Mouse (Mus musculus): Measurements from ENCODE around the gene Abhd12.

The Abhd12 gene

DNA sequence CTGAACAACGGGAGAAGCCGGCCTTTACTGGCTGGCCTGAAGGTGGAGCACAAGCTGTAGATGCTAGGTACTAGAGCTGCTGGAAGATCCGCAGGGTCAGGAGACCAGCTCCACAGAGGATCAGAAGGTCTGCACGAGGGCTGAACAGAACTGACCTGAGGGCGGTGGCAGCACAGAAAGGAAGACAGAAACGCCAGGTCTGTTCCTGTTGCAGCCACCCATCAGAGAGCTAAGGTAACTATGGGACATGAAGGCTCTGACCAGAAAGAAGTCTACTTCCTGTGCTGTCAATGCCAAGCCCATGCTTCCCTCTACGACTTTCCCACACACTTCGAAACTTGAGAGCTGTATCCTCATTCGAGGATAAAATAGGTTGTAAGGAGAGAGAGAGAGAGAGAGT, 53.3 kb downstream of the Abhd12 start:
- DNase-seq (ENCODE audit: low spot score in 2 of 2): no peak

DNA sequence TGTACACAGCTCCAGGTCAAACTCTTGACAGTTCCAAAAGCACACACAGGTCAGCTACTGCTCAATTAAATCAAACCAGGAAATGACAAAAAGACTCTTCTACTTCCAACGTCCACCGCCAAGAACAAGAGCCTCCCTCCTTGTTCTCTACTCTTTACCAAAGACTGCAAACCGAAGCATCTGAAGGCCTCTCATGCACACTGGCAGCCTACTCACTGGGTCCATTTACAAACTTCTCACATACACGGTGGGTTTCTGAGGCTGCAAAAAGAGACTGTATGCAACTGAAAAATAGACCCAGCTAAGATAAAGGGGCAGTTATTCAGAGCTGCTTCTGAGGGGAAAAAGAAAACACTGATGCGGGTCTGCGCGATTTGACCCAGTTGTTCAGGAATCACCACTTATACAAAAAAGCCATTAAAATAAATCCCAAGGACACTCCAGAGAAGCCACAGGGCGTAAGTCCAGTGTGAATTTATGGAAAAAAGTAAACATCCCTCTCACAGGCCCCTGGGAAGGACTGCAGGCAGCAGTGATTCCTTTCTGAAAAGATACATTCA, 57.0 kb downstream of the Abhd12 start:
- DNase-seq (ENCODE audit: low spot score in 2 of 2): no peak

DNA sequence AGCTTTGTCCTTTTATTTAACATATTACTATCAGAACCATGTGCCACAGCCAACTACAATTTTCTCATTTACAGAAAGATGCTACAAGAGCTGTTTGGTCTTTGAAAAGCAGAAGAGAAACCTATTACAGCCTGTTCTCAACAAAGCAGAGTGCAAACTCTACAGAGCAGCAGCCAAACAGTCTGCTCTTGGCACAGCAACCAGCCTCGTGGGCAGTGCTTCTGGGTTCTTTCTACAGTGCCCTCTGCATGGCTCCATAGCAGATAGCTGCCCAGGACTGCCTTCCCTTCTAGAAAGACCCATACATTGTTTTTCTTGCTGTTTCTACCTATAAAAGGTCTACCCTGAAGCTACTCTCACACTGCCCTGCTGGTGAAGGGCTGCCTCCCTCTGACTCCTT, 59.7 kb downstream of the Abhd12 start:
- peak in 1 of 2 experiments; percentile 79 for DNase-seq (ENCODE audit: low spot score in 2 of 2)

- peak in 1 of 2 experiments; percentile 40 for DNase-seq (ENCODE audit: low spot score in 2 of 2)
Measured at GRCm38 (mm10) chr2:150842049-150842461, 62.5 kb downstream of the Abhd12 start.

DNA sequence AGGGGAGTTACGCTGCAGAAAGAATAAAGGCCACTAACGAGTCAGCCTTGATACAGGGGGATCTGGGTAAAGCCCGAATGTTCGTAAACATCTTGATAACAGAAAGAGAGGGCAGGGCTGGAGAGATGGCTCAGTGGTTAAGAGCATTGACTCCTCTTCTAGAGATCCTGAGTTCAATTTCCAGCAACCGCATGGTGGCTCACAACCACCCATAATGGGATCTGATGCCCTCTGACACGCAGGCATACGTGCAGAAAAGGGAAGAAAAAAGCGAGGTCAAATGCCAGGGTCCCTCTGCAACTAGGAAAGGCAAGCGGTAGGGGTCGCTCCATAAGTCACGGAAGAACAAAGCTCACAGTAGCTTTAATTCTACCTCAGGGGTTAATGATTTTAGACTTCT, 63.4 kb downstream of the Abhd12 start:
- no peak for DNase-seq (ENCODE audit: low spot score in 2 of 2)

- DNase-seq (ENCODE audit: low spot score in 2 of 2): peak in 1 of 2 experiments; percentile 53
Measured at GRCm38 (mm10) chr2:150839686-150840471, 64.7 kb downstream of the Abhd12 start.

- DNase-seq (ENCODE audit: low spot score in 2 of 2): no peak
Measured at GRCm38 (mm10) chr2:150837781-150838180, 66.8 kb downstream of the Abhd12 start.

GRCm38 (mm10) chr2:150836906-150837305, 67.6 kb downstream of the Abhd12 start:
- DNase-seq (ENCODE audit: low spot score in 2 of 2): no peak

DNA sequence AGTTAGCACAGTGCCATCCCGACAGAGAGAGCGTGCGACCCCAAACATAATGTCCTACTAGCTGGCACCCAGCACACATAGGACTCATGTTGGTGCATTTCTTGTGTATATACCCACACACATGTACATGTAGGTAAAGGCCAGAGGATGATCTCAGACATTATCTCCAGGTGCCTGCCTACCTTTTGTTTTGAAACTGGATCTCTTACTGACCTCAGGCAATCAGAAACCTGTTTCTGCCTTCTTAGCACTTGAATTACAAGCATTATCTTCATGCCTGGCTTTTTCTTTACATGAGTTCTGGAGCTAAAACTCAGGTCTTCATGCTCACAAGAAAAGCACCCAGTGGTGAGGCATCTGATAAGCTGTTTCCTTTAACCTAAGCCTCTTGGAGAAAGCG, 68.6 kb downstream of the Abhd12 start:
- no peak for DNase-seq (ENCODE audit: low spot score in 2 of 2)

DNA sequence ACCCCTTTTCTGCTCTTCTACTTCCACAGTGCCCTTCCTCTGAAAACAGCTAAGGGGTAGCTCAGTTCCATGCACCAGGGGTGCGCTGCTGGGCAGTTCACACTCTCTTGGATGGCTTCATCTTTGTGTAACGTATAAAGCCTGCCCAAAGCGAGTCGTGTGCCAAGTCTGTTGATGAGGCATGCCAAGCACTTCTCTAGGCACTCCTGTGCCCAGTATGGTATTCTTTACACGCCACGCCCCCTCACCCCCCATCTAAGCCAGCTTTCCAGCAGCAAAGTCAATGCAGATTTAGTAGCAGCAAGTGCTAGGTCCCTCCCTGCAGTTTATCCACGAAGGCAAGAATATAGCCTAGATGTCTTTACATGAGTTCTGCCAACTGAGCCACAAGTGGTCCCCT, 69.9 kb downstream of the Abhd12 start:
- DNase-seq (ENCODE audit: low spot score in 2 of 2): no peak

DNA sequence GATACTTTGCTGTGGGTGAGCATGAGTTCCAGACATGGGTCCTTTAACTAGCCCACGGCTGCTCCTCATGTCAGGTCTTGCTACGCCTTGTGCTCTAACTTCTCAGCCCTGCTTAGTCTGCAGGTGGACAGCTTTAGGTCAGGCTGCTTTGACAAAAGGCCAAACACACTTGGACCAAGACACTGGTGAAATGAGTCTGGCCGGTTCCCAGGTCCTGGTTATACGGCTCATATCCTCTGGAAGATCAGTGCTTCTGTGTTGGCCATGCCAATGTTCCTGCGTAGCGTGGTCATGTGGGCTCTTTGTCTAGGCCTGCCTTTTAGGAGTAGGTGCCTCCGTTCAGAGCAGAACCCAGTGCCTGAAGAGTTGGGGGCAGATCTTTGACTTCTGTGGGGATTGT, 72.5 kb downstream of the Abhd12 start:
- DNase-seq (ENCODE audit: low spot score in 2 of 2): no peak

GRCm38 (mm10) chr2:150830911-150831441, 73.6 kb downstream of the Abhd12 start:
- no peak for DNase-seq (ENCODE audit: low spot score in 2 of 2)

DNA sequence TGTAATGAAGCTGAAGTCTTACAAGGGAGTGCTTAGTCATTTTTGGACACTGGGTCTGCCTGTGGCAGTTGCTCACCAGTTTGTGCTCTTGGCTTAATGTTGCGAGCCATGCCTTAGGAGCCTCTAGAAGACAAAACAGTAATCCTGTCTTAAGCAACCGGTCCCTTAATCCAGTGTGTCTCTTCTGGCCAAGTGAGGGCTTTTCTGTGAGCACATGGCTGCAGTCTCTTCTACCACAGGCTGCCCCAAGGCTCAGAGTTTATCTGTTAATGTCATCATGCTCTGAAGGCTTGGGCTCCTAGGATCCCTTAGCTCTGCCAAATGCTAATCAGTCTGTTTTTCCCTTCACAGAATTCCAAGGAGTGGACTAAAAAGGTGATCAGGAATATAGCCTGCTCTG, 74.5 kb downstream of the Abhd12 start:
- no peak for DNase-seq (ENCODE audit: low spot score in 2 of 2)

GRCm38 (mm10) chr2:150828654-150829053, 75.9 kb downstream of the Abhd12 start:
- DNase-seq (ENCODE audit: low spot score in 2 of 2): no peak

DNA sequence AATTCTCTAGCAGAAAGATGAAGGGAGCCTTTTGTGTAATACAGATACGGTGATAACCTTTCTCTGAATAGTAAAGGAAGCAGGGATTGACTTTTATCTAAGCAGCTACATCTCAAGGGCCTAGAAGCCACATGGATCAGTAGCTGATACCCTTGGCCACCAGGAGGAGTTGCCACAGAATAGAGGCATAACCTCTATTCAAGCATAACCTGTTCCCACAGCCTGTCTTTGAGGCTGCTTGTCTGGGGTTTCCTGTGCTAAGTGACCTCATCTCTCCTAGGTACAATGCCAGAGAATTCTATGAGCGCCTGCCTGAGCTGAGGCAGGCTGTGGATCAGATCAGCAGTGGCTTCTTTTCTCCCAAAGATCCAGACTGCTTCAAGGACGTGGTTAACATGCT, 76.4 kb downstream of the Abhd12 start:
- DNase-seq (ENCODE audit: low spot score in 2 of 2): no peak

- no peak for DNase-seq (ENCODE audit: low spot score in 2 of 2)
Measured at GRCm38 (mm10) chr2:150826426-150826825, 78.1 kb downstream of the Abhd12 start.

DNA sequence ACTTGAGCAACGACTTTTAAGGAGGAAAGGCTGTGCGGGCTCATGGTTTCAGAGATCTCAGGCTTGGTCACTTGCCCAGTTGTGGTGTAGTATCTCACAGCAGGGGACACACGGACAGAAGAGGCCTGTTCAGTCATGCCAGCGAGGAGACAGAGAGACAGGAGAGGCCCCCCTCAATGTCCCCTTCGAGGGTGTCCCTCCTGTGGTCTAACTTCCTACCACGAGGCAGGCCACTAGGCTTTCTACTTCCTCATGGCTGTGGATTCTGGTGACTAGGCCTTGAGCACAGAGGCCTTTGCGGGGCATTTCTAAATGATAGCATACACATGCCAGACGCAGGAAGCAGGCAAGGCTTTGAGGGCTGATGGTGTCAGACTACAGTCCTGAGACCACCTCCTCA, 81.6 kb downstream of the Abhd12 start:
- no peak for DNase-seq (ENCODE audit: low spot score in 2 of 2)

DNA sequence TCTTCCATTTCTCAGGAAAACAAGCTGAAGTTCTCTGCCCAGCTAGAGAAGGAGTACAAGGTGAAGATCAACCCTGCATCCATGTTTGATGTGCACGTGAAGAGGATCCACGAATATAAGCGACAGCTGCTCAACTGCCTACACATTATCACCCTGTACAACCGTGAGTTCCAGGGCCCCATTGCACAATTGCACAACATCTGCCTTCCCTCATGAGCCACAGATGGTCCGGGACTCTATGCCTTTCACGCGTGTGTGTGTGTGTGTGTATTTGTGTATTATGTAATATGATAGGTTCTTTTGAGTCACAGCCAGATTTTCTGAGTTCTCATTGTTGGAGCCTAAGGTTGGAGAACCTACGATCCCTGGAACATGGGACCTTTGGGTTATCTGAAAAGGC, 83.8 kb downstream of the Abhd12 start:
- DNase-seq (ENCODE audit: low spot score in 2 of 2): no peak

DNA sequence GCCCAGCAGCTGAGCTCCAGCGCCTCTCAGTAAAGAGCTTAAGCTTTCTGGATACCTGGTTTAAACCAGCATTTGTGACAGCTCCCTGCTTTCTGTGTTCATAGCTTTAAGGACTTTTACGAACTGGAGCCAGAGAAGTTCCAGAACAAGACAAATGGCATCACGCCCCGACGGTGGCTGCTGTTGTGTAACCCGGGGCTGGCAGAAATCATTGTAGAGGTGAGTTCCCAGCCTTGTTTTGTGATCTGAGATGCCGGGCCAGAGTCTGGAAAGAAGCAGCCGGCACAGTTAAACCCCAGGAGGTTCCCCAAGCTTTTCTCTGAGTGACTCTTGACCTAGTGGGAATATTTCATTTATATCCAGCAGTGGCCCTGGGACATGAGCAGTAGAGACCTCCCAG, 85.8 kb downstream of the Abhd12 start:
- DNase-seq (ENCODE audit: low spot score in 2 of 2): no peak

- DNase-seq (ENCODE audit: low spot score in 2 of 2): no peak
Measured at GRCm38 (mm10) chr2:150816676-150817402, 87.7 kb downstream of the Abhd12 start.

DNA sequence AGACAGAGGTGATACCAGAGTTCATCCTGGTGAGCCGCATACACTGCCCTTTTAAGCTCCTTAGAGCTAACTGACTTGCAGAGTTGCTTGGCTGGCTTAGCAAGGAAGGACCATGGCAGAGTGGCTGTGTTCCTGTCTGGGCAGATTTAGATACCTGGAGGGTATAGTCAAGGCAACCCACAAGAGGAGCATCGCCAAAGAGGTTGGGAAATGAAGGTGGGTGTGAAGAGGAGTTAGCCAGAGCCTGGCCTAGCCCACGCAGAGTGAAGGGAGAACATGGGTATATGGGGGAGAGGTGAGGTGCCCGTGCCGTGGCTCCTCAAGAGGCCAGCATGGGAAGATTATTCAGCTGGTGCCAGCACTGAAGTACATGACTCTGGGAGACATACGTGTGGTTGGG, 91.7 kb downstream of the Abhd12 start:
- no peak for DNase-seq (ENCODE audit: low spot score in 2 of 2)

DNA sequence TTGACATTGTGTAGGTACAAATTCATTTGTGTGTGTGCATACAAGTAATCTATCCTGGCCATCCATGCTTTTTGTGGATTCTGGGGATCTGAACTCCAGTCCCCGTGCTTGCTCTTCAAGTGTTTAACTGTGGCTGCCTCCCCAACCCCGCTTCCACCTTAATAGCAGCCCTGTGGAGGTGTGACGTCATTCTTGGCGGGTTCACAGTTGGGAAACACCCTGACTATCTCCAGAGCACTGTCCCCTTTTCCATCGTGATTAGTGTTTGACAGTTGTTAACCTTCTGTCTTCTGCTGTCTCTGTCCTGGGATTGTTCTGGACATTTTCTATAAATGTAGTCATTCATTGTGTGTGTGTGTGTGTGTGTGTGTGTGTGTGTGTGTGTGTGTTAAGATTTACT, 93.9 kb downstream of the Abhd12 start:
- DNase-seq (ENCODE audit: low spot score in 2 of 2): no peak

DNA sequence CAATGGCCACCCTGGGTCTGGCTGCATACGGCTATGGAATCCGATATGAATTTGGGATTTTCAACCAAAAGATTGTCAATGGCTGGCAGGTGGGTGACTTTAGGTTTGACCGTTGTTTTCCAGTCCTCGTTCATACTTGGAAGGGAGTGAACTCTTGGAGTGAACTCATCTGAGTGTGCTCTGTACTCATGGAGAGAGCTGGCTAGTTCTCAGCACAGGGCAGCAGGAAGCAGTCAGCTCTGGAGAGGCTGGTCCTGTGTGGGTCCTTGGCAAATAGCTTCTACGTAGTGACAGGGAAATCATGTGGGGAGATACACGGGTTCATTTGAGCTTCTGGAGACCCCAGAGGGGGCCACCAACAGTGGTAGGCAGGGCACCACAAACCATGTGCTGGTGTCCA, 95.7 kb downstream of the Abhd12 start:
- DNase-seq (ENCODE audit: low spot score in 2 of 2): no peak

Measured in left cerebral cortex, adult 9 months (tissue).